Comparison of ENCODE assay signal across 19 mouse cellular contexts in genomic region chr1:63200322-63200721, GRCm38 (mm10). TPM values are rescaled to one million over a fixed set of nuclear protein-coding genes. Genes with fewer than 3 reads are reported as not detected.
"Had no signal": no experiment of that assay in that cellular context is flagged by ENCODE, and none has a peak within 500 bp of the region (broad histone marks: within the 10 kb centered on the region; RNA-seq: fewer than 3 reads in every experiment).

No protein-coding gene starts in this region.

- H3K9ac ChIP-seq: kidney, embryonic 15.5 days; limb, embryonic 13.5 days; liver, embryonic 12.5 days; liver, embryonic 15.5 days; lung, embryonic 15.5 days had no signal

- DNase-seq: kidney, adult 11 months; kidney, adult 8-10 months; kidney, postnatal 10 days; kidney, postnatal 36 days; liver; lung, adult 18-20 months; lung, postnatal 10 days; lung, postnatal 36 days; midbrain, embryonic 14.5 days; thymus, adult 18-20 months; thymus, postnatal 14 days had no signal

- H3K4me1 ChIP-seq: liver, embryonic 15.5 days; lung, embryonic 15.5 days had no signal

- H3K9me3 ChIP-seq: liver, embryonic 12.5 days; liver, embryonic 15.5 days; lung, embryonic 15.5 days had no signal

- H3K27me3 ChIP-seq: kidney, embryonic 15.5 days; liver, embryonic 12.5 days; liver, embryonic 15.5 days; lung, embryonic 15.5 days had no signal

- H3K27ac ChIP-seq: kidney, embryonic 15.5 days; limb, embryonic 10.5 days; limb, embryonic 13.5 days; liver, embryonic 12.5 days; liver, embryonic 15.5 days; lung, embryonic 15.5 days had no signal

- H3K36me3 ChIP-seq: kidney, embryonic 15.5 days; limb, embryonic 10.5 days; limb, embryonic 13.5 days; liver, embryonic 12.5 days; liver, embryonic 15.5 days; lung, embryonic 15.5 days had no signal

- ATAC-seq: liver, embryonic 12.5 days had no signal

- H3K4me3 ChIP-seq: kidney, embryonic 15.5 days; limb, embryonic 10.5 days; limb, embryonic 13.5 days; liver, embryonic 12.5 days; liver, embryonic 15.5 days; lung, embryonic 15.5 days had no signal

RNA-seq across cellular contexts. Expression of gene Gpr1, which starts 14.0 kb away (rescaled TPM):
- total RNA-seq: megakaryocyte-erythroid progenitor cell, adult 5-6 weeks had no signal
- polyA plus RNA-seq: liver, embryonic 12.5 days; lung, embryonic 15.5 days; small intestine, adult 2 months had no signal
